Mouse (Mus musculus): ENCODE measurements around the gene Htr6. TPM values are rescaled to one million over a fixed set of nuclear protein-coding genes. Genes with fewer than 3 reads are reported as not detected.

Gene Htr6
- polyA plus RNA-seq (2014; fragmentation: Illumina TruSeq; extraction: RNeasy Lipid Tissue Mini Kit (QIAGEN cat#74804); ENCODE audit: low read depth, low replicate concordance) = not detected

DNA sequence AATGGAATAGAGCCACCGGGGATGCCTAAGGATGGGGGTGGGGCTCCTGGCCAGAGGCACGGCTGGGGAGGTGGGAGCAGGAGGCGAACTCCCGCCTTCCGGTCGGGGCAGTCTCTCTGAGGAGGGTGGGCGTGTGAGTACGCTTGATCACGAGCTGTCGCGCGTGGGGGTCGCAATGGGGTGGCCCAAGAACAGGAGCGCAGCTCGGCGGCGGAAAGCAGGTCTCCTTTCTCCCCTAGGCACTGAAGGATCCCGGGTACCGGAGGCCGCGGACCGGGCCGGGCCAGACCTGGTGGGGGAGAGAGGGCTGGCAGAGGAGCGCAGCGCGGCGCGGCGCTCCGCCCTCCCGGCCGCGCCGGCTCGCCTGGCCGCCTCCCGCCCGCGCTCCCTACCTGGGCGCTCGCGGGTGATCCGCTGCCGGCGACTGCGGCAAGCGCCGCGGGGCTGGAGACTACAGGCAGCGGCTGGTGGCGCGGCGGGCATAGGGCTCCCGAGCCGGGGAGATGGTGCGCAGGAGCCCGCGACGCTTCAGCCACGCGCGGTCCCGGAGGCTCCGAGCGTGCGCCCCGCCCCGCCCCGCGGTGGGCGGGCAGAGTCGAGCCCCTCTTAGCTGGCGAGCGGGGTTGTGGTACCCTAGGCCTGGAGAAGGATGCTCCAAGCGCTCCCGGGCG is at the start of gene Htr6:
TSS of gene Htr6 (minus strand) at position 530 of the 671 bp plus-strand sequence.

DNA sequence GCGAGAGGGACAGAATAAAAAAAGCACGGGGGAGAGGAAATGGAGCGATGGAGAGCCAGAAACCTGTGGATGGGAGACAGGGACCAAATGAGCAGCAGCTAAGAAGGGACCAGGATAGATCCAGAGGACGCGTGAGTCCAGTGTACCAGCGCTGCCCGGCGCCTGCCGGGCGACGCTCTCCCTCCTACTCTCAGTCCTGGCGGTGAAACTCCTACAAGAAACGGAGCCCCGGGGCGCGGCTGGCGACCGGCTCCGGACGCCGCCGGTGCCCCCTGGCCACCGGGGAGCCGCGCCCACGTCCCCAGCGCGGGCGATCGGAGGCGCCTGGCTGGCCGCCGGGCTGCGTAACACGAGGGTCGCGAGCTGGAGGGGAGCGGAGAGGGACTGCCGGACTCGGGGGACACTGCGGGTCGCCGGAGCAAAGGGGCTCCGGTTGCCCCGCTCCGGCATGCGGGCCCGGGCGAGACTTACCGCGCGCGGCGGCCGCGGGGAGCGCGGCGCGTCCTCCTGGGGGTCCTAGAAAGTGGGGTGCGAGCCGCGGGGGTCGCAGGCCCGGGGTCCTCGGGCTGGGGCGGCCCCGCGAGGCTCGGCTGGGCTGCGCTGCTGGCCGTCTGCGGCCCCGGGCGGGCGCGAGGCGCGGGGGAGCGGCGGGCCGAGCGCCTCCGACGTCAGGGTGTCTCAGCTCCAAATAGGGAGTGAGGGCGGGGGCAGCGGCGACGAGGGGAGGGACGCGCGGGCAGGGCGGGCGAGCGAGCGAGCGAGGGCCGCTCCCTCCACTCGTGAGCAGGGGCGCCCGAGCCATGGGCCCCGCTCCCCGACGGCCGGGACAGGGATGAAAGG is 17.2 kb upstream of the Htr6 start, which contains the start of gene Nbl1:
TSS of gene Nbl1 (minus strand) at position 638 of the 840 bp plus-strand sequence.

Other genes starting within 250 kb of the Htr6 start
- 12.3 TPM for gene Pla2g5, start 212.1 kb downstream of the Htr6 start, polyA plus RNA-seq (2014; fragmentation: Illumina TruSeq; extraction: RNeasy Lipid Tissue Mini Kit (QIAGEN cat#74804); ENCODE audit: low read depth, low replicate concordance)
- not detected for gene Gm13030, start 201.6 kb downstream of the Htr6 start, polyA plus RNA-seq (2014; fragmentation: Illumina TruSeq; extraction: RNeasy Lipid Tissue Mini Kit (QIAGEN cat#74804); ENCODE audit: low read depth, low replicate concordance)
- not detected for gene Pla2g2e, start 197.6 kb downstream of the Htr6 start, polyA plus RNA-seq (2014; fragmentation: Illumina TruSeq; extraction: RNeasy Lipid Tissue Mini Kit (QIAGEN cat#74804); ENCODE audit: low read depth, low replicate concordance)
- 19.9 TPM for gene Otud3, start 161.6 kb downstream of the Htr6 start, polyA plus RNA-seq (2014; fragmentation: Illumina TruSeq; extraction: RNeasy Lipid Tissue Mini Kit (QIAGEN cat#74804); ENCODE audit: low read depth, low replicate concordance)
- not detected for gene Rnf186, start 108.5 kb downstream of the Htr6 start, polyA plus RNA-seq (2014; fragmentation: Illumina TruSeq; extraction: RNeasy Lipid Tissue Mini Kit (QIAGEN cat#74804); ENCODE audit: low read depth, low replicate concordance)
- gene Tmco4, start 102.7 kb downstream of the Htr6 start, polyA plus RNA-seq (2014; fragmentation: Illumina TruSeq; extraction: RNeasy Lipid Tissue Mini Kit (QIAGEN cat#74804); ENCODE audit: low read depth, low replicate concordance) = 0.85 TPM
- 0.48 TPM for gene Nbl1, start 17.4 kb upstream of the Htr6 start, polyA plus RNA-seq (2014; fragmentation: Illumina TruSeq; extraction: RNeasy Lipid Tissue Mini Kit (QIAGEN cat#74804); ENCODE audit: low read depth, low replicate concordance)
- gene Minos1, start 55.5 kb upstream of the Htr6 start, polyA plus RNA-seq (2014; fragmentation: Illumina TruSeq; extraction: RNeasy Lipid Tissue Mini Kit (QIAGEN cat#74804); ENCODE audit: low read depth, low replicate concordance) = 306 TPM
- 71.7 TPM for gene Capzb, start 117.3 kb upstream of the Htr6 start, polyA plus RNA-seq (2014; fragmentation: Illumina TruSeq; extraction: RNeasy Lipid Tissue Mini Kit (QIAGEN cat#74804); ENCODE audit: low read depth, low replicate concordance)
- 0.41 TPM for gene Pqlc2, start 235.1 kb upstream of the Htr6 start, polyA plus RNA-seq (2014; fragmentation: Illumina TruSeq; extraction: RNeasy Lipid Tissue Mini Kit (QIAGEN cat#74804); ENCODE audit: low read depth, low replicate concordance)
- 0.69 TPM for gene Akr7a5, start 235.2 kb upstream of the Htr6 start, polyA plus RNA-seq (2014; fragmentation: Illumina TruSeq; extraction: RNeasy Lipid Tissue Mini Kit (QIAGEN cat#74804); ENCODE audit: low read depth, low replicate concordance)